Comparison of ENCODE assay signal across 16 mouse cellular contexts in genomic region chr12:91085967-91086366, GRCm38 (mm10).
A peak's percentile ranks its signal among the peaks of the same experiment; 100 is the strongest.
DNase-seq lines count a peak whose midpoint lies in the region.
"Had no signal": no experiment of that assay in that cellular context is flagged by ENCODE, and none has a peak within 500 bp of the region (broad histone marks: within the 10 kb centered on the region; RNA-seq: fewer than 3 reads in every experiment).

No protein-coding gene starts in this region.

- DNase-seq in adrenal gland, adult 8-10 months, result peak; percentile 6
- no peak for DNase-seq in adrenal gland, postnatal 4 days (ENCODE audit: low spot score in 2 of 2)
- peak; percentile 14 for DNase-seq in layer of hippocampus, adult 9-11 months
- no peak for DNase-seq in layer of hippocampus, adult 18-20 months (ENCODE audit: low spot score in 2 of 2)
- DNase-seq in adipocyte (ENCODE audit: low spot score), result peak; percentile 21
- peak; percentile 8 to 31 for DNase-seq in frontal cortex, postnatal 36 days (ENCODE audit: low spot score in 2 of 2)
- no peak for DNase-seq in thymus, postnatal 14 days
- DNase-seq in retina, postnatal 1 day, result no peak
- DNase-seq: cerebellum, adult 2 months; cerebellum, postnatal 36 days; heart, adult 2 months; heart, postnatal 36 days; liver, postnatal 0 days; lung, postnatal 14 days; spleen, adult 18-20 months; thymus, postnatal 4 days had no signal

Comparison
In these comparisons a context has a peak if more than half of its experiments do, and no peak if none do; other contexts are left out.
1. DNase-seq: peak in adrenal gland, adult 8-10 months (single experiment), layer of hippocampus, adult 9-11 months (single experiment), adipocyte (single experiment) and frontal cortex, postnatal 36 days (2 of 2); none in adrenal gland, postnatal 4 days (0 of 2), layer of hippocampus, adult 18-20 months (0 of 2), thymus, postnatal 14 days (single experiment) and retina, postnatal 1 day (single experiment).